19 mouse cellular contexts compared by ENCODE assay signal in the genomic region with DNA sequence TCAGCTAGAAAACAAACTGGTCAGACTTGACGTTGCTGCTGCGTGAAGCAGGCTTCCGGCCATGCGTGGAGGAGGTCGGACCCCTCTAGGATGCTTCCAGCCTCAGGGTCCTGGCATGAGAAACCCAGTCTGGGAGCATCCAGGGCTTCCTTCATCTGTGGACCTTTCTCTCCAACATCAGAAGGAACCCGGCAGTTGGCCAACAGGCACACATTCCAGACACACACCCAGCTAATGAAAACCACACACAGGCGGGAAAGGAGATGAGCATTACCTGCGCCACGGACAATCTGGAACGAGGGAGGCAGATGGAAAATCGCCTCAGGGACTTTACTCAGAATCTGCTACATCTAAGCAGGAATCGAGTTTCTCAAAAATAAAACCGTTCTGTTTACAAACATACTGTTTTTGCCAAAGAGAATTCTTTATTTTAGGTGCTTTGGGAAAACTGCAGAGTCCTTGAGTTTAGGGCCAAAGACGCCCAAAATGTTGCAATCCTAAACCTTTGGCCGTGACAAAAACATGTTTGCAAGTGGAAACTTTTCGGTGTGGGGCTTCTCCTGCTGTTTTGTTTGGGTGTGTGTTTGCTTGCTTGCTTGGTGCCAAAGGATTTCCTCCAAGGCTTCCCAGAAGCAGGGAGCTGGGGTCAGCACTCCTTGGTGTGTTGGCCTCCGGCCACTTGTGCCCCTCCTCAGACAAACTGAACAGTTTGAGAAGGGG.
DNase-seq lines count a peak whose midpoint lies in the region; ATAC-seq and TF ChIP-seq lines count a peak whose summit lies in the region.
"Had no signal": no experiment of that assay in that cellular context is flagged by ENCODE, and none has a peak within 500 bp of the region (broad histone marks: within the 10 kb centered on the region; RNA-seq: fewer than 3 reads in every experiment).

No protein-coding gene starts in this region.

- H3K36me3 ChIP-seq in intestine, embryonic 14.5 days (ENCODE audit: control insufficient read depth, insufficient read depth, low read length): no peaks in the 10 kb centered on the region
- H3K36me3 ChIP-seq in intestine, postnatal 0 days (ENCODE audit: control insufficient read depth, insufficient read depth): no peaks in the 10 kb centered on the region
- H3K36me3 ChIP-seq in testis, adult 2 months (ENCODE audit: control insufficient read depth, insufficient read depth, low read length): no peaks in the 10 kb centered on the region
- H3K36me3 ChIP-seq: liver, embryonic 13.5 days had no signal

- no peaks in the 10 kb centered on the region for H3K27me3 ChIP-seq in intestine, embryonic 14.5 days (replicated peaks; ENCODE audit: control insufficient read depth, insufficient read depth, low read length)
- H3K27me3 ChIP-seq in intestine, postnatal 0 days (replicated peaks; ENCODE audit: control insufficient read depth, insufficient read depth, low read length): no peaks in the 10 kb centered on the region
- no peaks in the 10 kb centered on the region for H3K27me3 ChIP-seq in testis, adult 2 months (ENCODE audit: control insufficient read depth, insufficient read depth, low read length)
- H3K27me3 ChIP-seq: CH12.LX had no signal

- H3K27ac ChIP-seq in intestine, embryonic 14.5 days (ENCODE audit: low read depth): no peak overlapping the region
- no peak overlapping the region for H3K27ac ChIP-seq in intestine, postnatal 0 days (ENCODE audit: low read depth, low read length)
- no peak overlapping the region for H3K27ac ChIP-seq in testis, adult 2 months (ENCODE audit: control insufficient read depth, insufficient read depth, low read depth, low read length)
- H3K27ac ChIP-seq: heart, adult 2 months; liver, embryonic 13.5 days; macrophage had no signal

- ATAC-seq in intestine, embryonic 14.5 days (replicated peaks; ENCODE audit: low FRiP score, low TSS enrichment, low read depth): no peak
- no peak for ATAC-seq in intestine, postnatal 0 days
- ATAC-seq: activated CD4-positive, CD25-positive, alpha-beta regulatory T cell, adult 4 months; hindbrain, embryonic 16.5 days had no signal

- TF ChIP-seq POLR2A in testis, adult 2 months (IDR thresholded peaks at IDR 0.05; ENCODE audit: control insufficient read depth, low read depth, low read length): no peak

- H3K9ac ChIP-seq in intestine, embryonic 14.5 days (ENCODE audit: low read length): no peak overlapping the region
- H3K9ac ChIP-seq in intestine, postnatal 0 days (ENCODE audit: low read depth, low read length): no peak overlapping the region
- H3K9ac ChIP-seq: liver, embryonic 13.5 days had no signal

- no peak overlapping the region for H3K4me3 ChIP-seq in intestine, embryonic 14.5 days (ENCODE audit: low read depth, low read length)
- H3K4me3 ChIP-seq in intestine, postnatal 0 days (ENCODE audit: low read depth, low read length): no peak overlapping the region
- peak overlapping the region; percentile 26 for H3K4me3 ChIP-seq in testis, adult 2 months (ENCODE audit: control insufficient read depth, low read depth, low read length)
- H3K4me3 ChIP-seq: heart, adult 2 months; liver, embryonic 13.5 days had no signal

- peaks cover 12% of the 10 kb centered on the region for H3K4me1 ChIP-seq in intestine, embryonic 14.5 days (replicated peaks; ENCODE audit: control insufficient read depth, insufficient read depth, low read length)
- no peaks in the 10 kb centered on the region for H3K4me1 ChIP-seq in intestine, postnatal 0 days (replicated peaks; ENCODE audit: control insufficient read depth, insufficient read depth, low read length)
- peaks cover 13% of the 10 kb centered on the region for H3K4me1 ChIP-seq in testis, adult 2 months (ENCODE audit: control insufficient read depth, insufficient read depth, low read length)

- H3K9me3 ChIP-seq in intestine, embryonic 14.5 days (ENCODE audit: control insufficient read depth, low read length): no peaks in the 10 kb centered on the region
- H3K9me3 ChIP-seq in intestine, postnatal 0 days (ENCODE audit: control insufficient read depth): no peaks in the 10 kb centered on the region
- H3K9me3 ChIP-seq: liver, embryonic 13.5 days had no signal

- WGBS in intestine, embryonic 14.5 days: 91% methylated on average over 17 of the region's 17 CpGs
- 85% methylated on average over 17 of the region's 17 CpGs for WGBS in intestine, postnatal 0 days

- H3K4me2 ChIP-seq in intestine, embryonic 14.5 days (ENCODE audit: low read length): no peak overlapping the region
- no peak overlapping the region for H3K4me2 ChIP-seq in intestine, postnatal 0 days (replicated peaks; ENCODE audit: low read depth)
- H3K4me2 ChIP-seq: liver, embryonic 13.5 days had no signal

- no peak for TF ChIP-seq CTCF in intestine, postnatal 0 days (IDR thresholded peaks at IDR 0.05; ENCODE audit: low read depth)
- no peak for TF ChIP-seq CTCF in testis, adult 2 months (IDR thresholded peaks at IDR 0.05; ENCODE audit: control insufficient read depth, insufficient read depth, insufficient replicate concordance, low read depth, low read length)

- DNase-seq in adrenal gland, adult 2 months: peak; percentile 10
- DNase-seq in adrenal gland, adult 8-10 months: no peak
- DNase-seq in intestine, embryonic 14.5 days (ENCODE audit: low spot score): peak; percentile 41
- no peak for DNase-seq in testis, postnatal 14 days (ENCODE audit: low spot score)
- DNase-seq in natural killer cell, adult 2 months (ENCODE audit: low spot score in 2 of 2): no peak
- no peak for DNase-seq in ovary, postnatal 14 days (ENCODE audit: low spot score)
- DNase-seq: cerebellum, adult 11 months; kidney, adult 2 months; layer of hippocampus, adult 9-11 months; liver, embryonic 13.5 days; midbrain, embryonic 14.5 days; right cerebral cortex, postnatal 14 days had no signal

Comparison
In these comparisons a context has a peak if more than half of its experiments do, and no peak if none do; other contexts are left out.
1. DNase-seq: peak in adrenal gland, adult 2 months (single experiment) and intestine, embryonic 14.5 days (single experiment); none in adrenal gland, adult 8-10 months (single experiment), testis, postnatal 14 days (single experiment), natural killer cell, adult 2 months (0 of 2) and ovary, postnatal 14 days (single experiment).